Mouse (Mus musculus): ENCODE data around the gene Ccdc148. TPM values are rescaled to one million over a fixed set of nuclear protein-coding genes. Genes with fewer than 3 reads are reported as not detected.

Ccdc148 gene
- 0.62 TPM for polyA plus RNA-seq (2017; shearing (Covaris generic))

GRCm38 (mm10) chr2:59160605-59160963 lies at the start of gene Ccdc148, which contains the start of gene Pkp4:
Gene Ccdc148 (minus strand): TSS chr2:59160683.
Gene Pkp4 (plus strand): TSS chr2:59160850.

GRCm38 (mm10) chr2:58859134-58859533 lies 301.3 kb downstream of the Ccdc148 start, which contains the start of gene Gm11099:
Gene Gm11099 (plus strand): TSS chr2:58859434.

Other genes with a start within 250 kb of the Ccdc148 start
- gene Pkp4, start 167 bp upstream of the Ccdc148 start, polyA plus RNA-seq (2017; shearing (Covaris generic)) = 11.0 TPM